Mouse (Mus musculus): ENCODE results near the gene Sfmbt1. TPM values are rescaled to one million over a fixed set of nuclear protein-coding genes. Genes with fewer than 3 reads are reported as not detected.

Gene Sfmbt1
- total RNA-seq, 2 experiments from 2014 or later, result 11.4 to 14.1 TPM

- DNase-seq (ENCODE audit: low spot score), result peak; percentile 55
These were observed 155.8 kb downstream of the Sfmbt1 start for GRCm38 (mm10) chr14:30870206-30871147.

Other genes with a start within 250 kb of the Sfmbt1 start
- gene Dcp1a, start 235.3 kb upstream of the Sfmbt1 start, total RNA-seq (2021), result 1 to 10 TPM; 7.2 to 8.1 TPM
- gene Cacna1d, start 223.4 kb upstream of the Sfmbt1 start, total RNA-seq (2021), result under 1 TPM; 0.26 to 0.37 TPM
- 10 to 100 TPM; 10.8 to 10.9 TPM for gene Tkt, start 166.5 kb upstream of the Sfmbt1 start, total RNA-seq (2021)
- gene Prkcd, start 88.6 kb upstream of the Sfmbt1 start, total RNA-seq (2021), result 10 to 100 TPM in 1 of 2 experiments, 1 to 10 TPM in 1; 7.8 to 10.4 TPM
- 1 to 10 TPM; 4.7 to 5.1 TPM for gene Rft1, start 60.5 kb upstream of the Sfmbt1 start, total RNA-seq (2021)
- 10 to 100 TPM in 1 of 2 experiments, 1 to 10 TPM in 1; 5.9 to 10.2 TPM for gene Tmem110, start 110.7 kb downstream of the Sfmbt1 start, total RNA-seq (2021)
- 100 to 1,000 TPM in 1 of 2 experiments, 10 to 100 TPM in 1; 81.2 to 174 TPM for gene Mustn1, start 164.4 kb downstream of the Sfmbt1 start, total RNA-seq (2021)
- under 1 TPM; 0.09 to 1.00 TPM for gene Itih4, start 171.6 kb downstream of the Sfmbt1 start, total RNA-seq (2021)
- under 1 TPM; 0.37 to 0.40 TPM for gene Itih3, start 208.9 kb downstream of the Sfmbt1 start, total RNA-seq (2021)
- gene Itih1, start 228.4 kb downstream of the Sfmbt1 start, total RNA-seq (2021), result under 1 TPM in 1 of 2 experiments, not detected in 1; 0.28 TPM
- 1 to 10 TPM; 3.9 to 4.3 TPM for gene Nek4, start 236.5 kb downstream of the Sfmbt1 start, total RNA-seq (2021)